ENCODE assay signal across 9 mouse cellular contexts in genomic region chr2:18053951-18054530, GRCm38 (mm10). TPM values are rescaled to one million over a fixed set of nuclear protein-coding genes. Genes with fewer than 3 reads are reported as not detected.
DNase-seq lines count a peak whose midpoint lies in the region; ATAC-seq and TF ChIP-seq lines count a peak whose summit lies in the region.
"Had no signal": no experiment of that assay in that cellular context is flagged by ENCODE, and none has a peak within 500 bp of the region (broad histone marks: within the 10 kb centered on the region; RNA-seq: fewer than 3 reads in every experiment).

No protein-coding gene starts in this region.

- WGBS in liver, adult 2 months, result 35% methylated on average over 2 of the region's 2 CpGs
- 11% methylated on average over 2 of the region's 2 CpGs for WGBS in heart, embryonic 10.5 days
- 33% methylated on average over 2 of the region's 2 CpGs for WGBS in kidney, postnatal 0 days
- WGBS in stomach, embryonic 15.5 days, result 32% methylated on average over 2 of the region's 2 CpGs

- H3K4me3 ChIP-seq in liver, adult 2 months (ENCODE audit: insufficient read depth, low read depth, low read length), result no peak overlapping the region
- H3K4me3 ChIP-seq in heart, embryonic 10.5 days, result peak overlapping the region; percentile 73
- no peak overlapping the region for H3K4me3 ChIP-seq in kidney, postnatal 0 days (replicated peaks; ENCODE audit: low read depth, low read length)
- H3K4me3 ChIP-seq in stomach, embryonic 15.5 days (replicated peaks), result no peak overlapping the region
- H3K4me3 ChIP-seq: erythroblast, embryonic 14.5 days had no signal

- H3K4me1 ChIP-seq in liver, adult 2 months (ENCODE audit: control insufficient read depth, insufficient read depth, low read length), result peaks cover 10% of the 10 kb centered on the region; the same call in 1 of the 2 replicates
- peaks cover 29% of the 10 kb centered on the region for H3K4me1 ChIP-seq in heart, embryonic 10.5 days
- H3K4me1 ChIP-seq in kidney, postnatal 0 days (replicated peaks; ENCODE audit: insufficient read depth, low read length), result peaks cover 15% of the 10 kb centered on the region; the same call in 1 of the 2 replicates
- peaks cover 9% of the 10 kb centered on the region; the same call in 1 of the 2 replicates for H3K4me1 ChIP-seq in stomach, embryonic 15.5 days

- H3K4me2 ChIP-seq in kidney, postnatal 0 days (ENCODE audit: low read length), result peak overlapping the region; percentile 84; the same call in 1 of the 2 replicates
- no peak overlapping the region for H3K4me2 ChIP-seq in stomach, embryonic 15.5 days

- H3K79me2 ChIP-seq in liver, adult 2 months (ENCODE audit: control insufficient read depth, insufficient read depth, low read length), result no peaks in the 10 kb centered on the region

- 0 out of 2 replicates have a peak overlapping the region, but pooled peaks have one; percentile 37 for H3K27ac ChIP-seq in liver, adult 2 months (replicated peaks; ENCODE audit: insufficient read depth, low read depth, low read length)
- peak overlapping the region; percentile 99 for H3K27ac ChIP-seq in heart, embryonic 10.5 days
- H3K27ac ChIP-seq in kidney, postnatal 0 days, result no peak overlapping the region
- peak overlapping the region; percentile 6; the same call in 1 of the 2 replicates for H3K27ac ChIP-seq in stomach, embryonic 15.5 days

- no peaks in the 10 kb centered on the region for H3K27me3 ChIP-seq in liver, adult 2 months (ENCODE audit: control insufficient read depth, insufficient read depth, low read length)
- H3K27me3 ChIP-seq in heart, embryonic 10.5 days (ENCODE audit: insufficient read depth, poor library complexity, severe bottlenecking), result no peaks in the 10 kb centered on the region
- H3K27me3 ChIP-seq in kidney, postnatal 0 days (ENCODE audit: insufficient read depth, low read length), result no peaks in the 10 kb centered on the region
- H3K27me3 ChIP-seq in stomach, embryonic 15.5 days (replicated peaks), result no peaks in the 10 kb centered on the region

- DNase-seq in liver, adult 2 months (ENCODE audit: extremely low read depth, low read depth, low spot score), result peak; percentile 54
- no peak for DNase-seq in liver
- peak; percentile 41 for DNase-seq in embryo, embryonic 11 days
- no peak for DNase-seq in heart, embryonic 10.5 days (ENCODE audit: low spot score)
- peak; percentile 81 for DNase-seq in kidney, postnatal 0 days (ENCODE audit: low spot score)
- no peak for DNase-seq in T-cell, adult 2 months (ENCODE audit: low spot score)
- no peak for DNase-seq in frontal cortex, postnatal 36 days (ENCODE audit: low spot score in 2 of 2)

- no peak for TF ChIP-seq CTCF in liver, adult 2 months (IDR thresholded peaks at IDR 0.05; ENCODE audit: low read depth, low read length)
- no peak for TF ChIP-seq CTCF in kidney, postnatal 0 days (IDR thresholded peaks at IDR 0.05; ENCODE audit: low read depth)

- H3K9ac ChIP-seq in liver, adult 2 months (ENCODE audit: low read depth, low read length), result no peak overlapping the region
- H3K9ac ChIP-seq in kidney, postnatal 0 days (ENCODE audit: low read depth, low read length), result no peak overlapping the region
- H3K9ac ChIP-seq in stomach, embryonic 15.5 days, result no peak overlapping the region

- H3K36me3 ChIP-seq in liver, adult 2 months (ENCODE audit: control insufficient read depth, insufficient read depth, low read length), result no peaks in the 10 kb centered on the region
- no peaks in the 10 kb centered on the region for H3K36me3 ChIP-seq in heart, embryonic 10.5 days
- H3K36me3 ChIP-seq in kidney, postnatal 0 days (ENCODE audit: insufficient read depth, low read length), result no peaks in the 10 kb centered on the region
- no peaks in the 10 kb centered on the region for H3K36me3 ChIP-seq in stomach, embryonic 15.5 days

- no peak for TF ChIP-seq POLR2A in liver, adult 2 months (IDR thresholded peaks at IDR 0.05; ENCODE audit: extremely low read depth, insufficient read depth, low read length)

- no peaks in the 10 kb centered on the region for H3K9me3 ChIP-seq in heart, embryonic 10.5 days
- no peaks in the 10 kb centered on the region for H3K9me3 ChIP-seq in kidney, postnatal 0 days (replicated peaks; ENCODE audit: low read length)
- H3K9me3 ChIP-seq in stomach, embryonic 15.5 days, result no peaks in the 10 kb centered on the region

- ATAC-seq in kidney, postnatal 0 days (replicated peaks; ENCODE audit: low FRiP score, low read depth), result no peak
- no peak for ATAC-seq in stomach, embryonic 15.5 days (ENCODE audit: insufficient read depth, low FRiP score, low read depth)

RNA-seq across cellular contexts. Expression of gene Mllt10, which starts 1.0 kb away (rescaled TPM):
- 18.0 and 20.4 TPM in 2 replicates for total RNA-seq in liver, adult 2 months (2014; rRNA removed)
- 15.7 and 16.7 TPM in 2 replicates for polyA plus RNA-seq in liver, adult 2 months (2012; rRNA removed)
- polyA plus RNA-seq in heart, embryonic 10.5 days (2016; fragmentation: Nextera tagmentation; extraction: Ambion mirVana), result 39.8 and 54.8 TPM in 2 replicates
- 48.9 and 49.2 TPM in 2 replicates for polyA plus RNA-seq in kidney, postnatal 0 days (2015; fragmentation: Nextera tagmentation; extraction: Ambion mirVana)
- 52.2 and 59.1 TPM in 2 replicates for polyA plus RNA-seq in stomach, embryonic 15.5 days (2015; fragmentation: Nextera tagmentation; extraction: Ambion mirVana)

RNA-seq across cellular contexts. Expression of gene Skida1, which starts 5.2 kb away (rescaled TPM):
- total RNA-seq in liver, adult 2 months (2014; rRNA removed), result 0.47 and 1.3 TPM in 2 replicates
- 0.24 and 0.33 TPM in 2 replicates for polyA plus RNA-seq in liver, adult 2 months (2012; rRNA removed)
- 6.7 and 9.4 TPM in 2 replicates for polyA plus RNA-seq in heart, embryonic 10.5 days (2016; fragmentation: Nextera tagmentation; extraction: Ambion mirVana)
- 7.7 and 7.8 TPM in 2 replicates for polyA plus RNA-seq in kidney, postnatal 0 days (2015; fragmentation: Nextera tagmentation; extraction: Ambion mirVana)
- 4.0 TPM in 2 replicates for polyA plus RNA-seq in stomach, embryonic 15.5 days (2015; fragmentation: Nextera tagmentation; extraction: Ambion mirVana)
- polyA plus RNA-seq: erythroblast, embryonic 14.5 days had no signal

RNA-seq across cellular contexts. Expression of gene A930004D18Rik, which starts 16.5 kb away (rescaled TPM):
- 2.3 and 2.8 TPM in 2 replicates for total RNA-seq in liver, adult 2 months (2014; rRNA removed)
- 1.4 and 1.9 TPM in 2 replicates for polyA plus RNA-seq in liver, adult 2 months (2012; rRNA removed)
- 14.5 and 14.9 TPM in 2 replicates for polyA plus RNA-seq in heart, embryonic 10.5 days (2016; fragmentation: Nextera tagmentation; extraction: Ambion mirVana)
- polyA plus RNA-seq in kidney, postnatal 0 days (2015; fragmentation: Nextera tagmentation; extraction: Ambion mirVana), result 14.9 and 17.9 TPM in 2 replicates
- polyA plus RNA-seq in stomach, embryonic 15.5 days (2015; fragmentation: Nextera tagmentation; extraction: Ambion mirVana), result 11.3 and 12.7 TPM in 2 replicates
- polyA plus RNA-seq: erythroblast, embryonic 14.5 days had no signal

RNA-seq across cellular contexts. Expression of gene H2al2a, which starts 57.3 kb away (rescaled TPM):
- total RNA-seq in liver, adult 2 months (2014; rRNA removed), result not detected in 2 replicates
- not detected in 2 replicates for polyA plus RNA-seq in liver, adult 2 months (2012; rRNA removed)
- not detected in 2 replicates for polyA plus RNA-seq in heart, embryonic 10.5 days (2016; fragmentation: Nextera tagmentation; extraction: Ambion mirVana)
- not detected in 2 replicates for polyA plus RNA-seq in kidney, postnatal 0 days (2015; fragmentation: Nextera tagmentation; extraction: Ambion mirVana)
- polyA plus RNA-seq in stomach, embryonic 15.5 days (2015; fragmentation: Nextera tagmentation; extraction: Ambion mirVana), result not detected in 2 replicates
- polyA plus RNA-seq: erythroblast, embryonic 14.5 days had no signal

Comparison
In these comparisons a context has a peak if more than half of its experiments do, and no peak if none do; other contexts are left out.
1. DNase-seq: peak in liver, adult 2 months (single experiment), embryo, embryonic 11 days (single experiment) and kidney, postnatal 0 days (single experiment); none in liver (single experiment), heart, embryonic 10.5 days (single experiment), T-cell, adult 2 months (single experiment) and frontal cortex, postnatal 36 days (0 of 2).